Mouse (Mus musculus) small intestine, adult 2 months (tissue): ENCODE results near the gene Tmem259.

Source experiments
- CTCF ChIP-seq: fragments of 200-500 bp; IDR thresholded peaks from 2 replicates; pipeline ENCODE4 v1.5.1; 2012; ENCODE audit warnings: low read depth, mild to moderate bottlenecking, control low read depth, inconsistent platforms, low read length, moderate library complexity, mixed read lengths; ENCODE audit not compliant: insufficient replicate concordance, insufficient read length; ENCODE audit errors: extremely low read depth
- POLR2A ChIP-seq: fragments of 200-500 bp; IDR thresholded peaks from 2 replicates; pipeline ENCODE4 v1.6.1; 2012; ENCODE audit warnings: low read depth, mild to moderate bottlenecking, control low read depth, inconsistent platforms, low read length, moderate library complexity

DNA sequence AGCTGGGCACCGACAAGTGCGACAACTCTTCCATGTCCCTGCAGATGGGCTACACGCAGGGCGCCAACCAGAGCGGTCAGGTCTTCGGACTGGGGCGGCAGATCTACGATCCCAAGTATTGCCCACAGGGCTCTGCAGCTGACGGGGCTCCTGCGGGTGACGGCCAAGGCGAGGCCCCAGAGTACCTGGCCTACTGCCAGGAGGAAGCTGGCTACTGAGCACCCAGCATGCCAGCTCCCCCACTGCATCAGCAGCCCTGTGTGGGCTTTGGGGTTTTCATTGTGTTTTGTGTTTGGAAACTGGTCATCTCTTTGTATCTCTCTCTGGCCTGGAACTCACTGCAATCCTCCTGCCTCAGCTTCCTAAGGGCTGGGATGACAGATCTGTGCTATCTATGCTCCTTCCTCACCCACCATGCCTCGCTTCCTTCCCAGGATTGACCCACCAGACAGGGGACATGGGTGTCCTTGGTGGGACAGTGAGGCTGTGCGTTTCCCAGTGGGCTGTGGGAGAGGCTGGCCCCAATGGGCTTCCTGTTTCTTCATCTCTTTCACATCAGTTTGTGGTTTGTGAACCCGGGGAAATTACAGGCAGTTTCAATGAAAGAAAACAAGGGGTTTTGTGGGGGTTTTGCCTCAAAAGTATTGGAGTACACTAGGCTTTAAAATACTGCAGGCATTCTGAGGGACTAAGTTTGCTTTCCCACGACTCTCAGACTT is 10.4 kb upstream of the Tmem259 start:
- TF ChIP-seq POLR2A (no peak), CTCF (no peak)
